Mouse (Mus musculus) bone marrow, adult 2 months (tissue): ENCODE measurements around the gene Gm45213.

Experiments
- CTCF ChIP-seq: fragments of 200-500 bp; IDR thresholded peaks from 2 replicates; pipeline ENCODE4 v1.5.1; 2011; ENCODE audit warnings: low read length, control low read depth; ENCODE audit not compliant: control insufficient read depth, insufficient read depth
- POLR2A ChIP-seq: fragments of 200-500 bp; IDR thresholded peaks from 2 replicates; pipeline ENCODE4 v1.6.1; 2011; ENCODE audit warnings: low read depth, mild to moderate bottlenecking, control low read depth, low read length, borderline replicate concordance; ENCODE audit not compliant: control insufficient read depth

DNA sequence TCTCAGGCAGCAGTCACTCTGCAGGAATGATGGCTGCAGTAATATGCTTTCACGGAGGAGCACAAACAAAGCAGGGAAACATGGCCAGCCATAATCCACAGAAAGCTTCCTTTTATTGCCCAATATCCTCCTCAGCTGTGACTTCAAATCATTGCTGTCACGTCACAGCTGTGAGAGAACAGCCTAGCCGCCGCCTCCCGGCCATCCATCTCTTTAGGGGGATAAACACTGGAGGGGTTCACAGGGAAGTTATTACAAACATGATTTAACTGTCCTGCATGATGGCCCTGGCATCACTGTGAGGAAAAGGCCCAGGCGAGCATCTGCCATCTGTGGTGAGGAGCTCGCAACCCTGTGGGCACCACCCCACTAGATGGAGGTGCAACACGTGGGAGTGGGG is 6.6 kb upstream of the Gm45213 start:
- no peak for TF ChIP-seq CTCF
- TF ChIP-seq POLR2A, result no peak
